ENCODE assay signal across 18 mouse cellular contexts in genomic region chr11:78766069-78766830, GRCm38 (mm10). TPM values are rescaled to one million over a fixed set of nuclear protein-coding genes. Genes with fewer than 3 reads are reported as not detected.
A peak's percentile ranks its signal among the peaks of the same experiment; 100 is the strongest.
DNase-seq lines count a peak whose midpoint lies in the region; ATAC-seq and TF ChIP-seq lines count a peak whose summit lies in the region.
"Had no signal": no experiment of that assay in that cellular context is flagged by ENCODE, and none has a peak within 500 bp of the region (broad histone marks: within the 10 kb centered on the region; RNA-seq: fewer than 3 reads in every experiment).

No protein-coding gene starts in this region.

- no peak for TF ChIP-seq RAD21 in MEL (IDR thresholded peaks at IDR 0.05; ENCODE audit: low read depth, low read length)

- H3K79me2 ChIP-seq in MEL (ENCODE audit: control insufficient read depth, insufficient read depth, low read length, poor library complexity) = no peaks in the 10 kb centered on the region; the same call in 1 of the 2 replicates

- WGBS in thymus, adult 2 months = 13% methylated on average over 6 of the region's 6 CpGs
- WGBS in midbrain, embryonic 13.5 days = 88% methylated on average over 6 of the region's 6 CpGs

- H3K27me3 ChIP-seq in thymus, adult 2 months (ENCODE audit: control insufficient read depth, insufficient read depth, low read length) = no peaks in the 10 kb centered on the region
- H3K27me3 ChIP-seq in MEL (ENCODE audit: control insufficient read depth in 1 of 2, insufficient read depth in 2 of 2, low read length in 2 of 2) = no peaks in the 10 kb centered on the region
- peaks cover 3% of the 10 kb centered on the region; the same call in 1 of the 2 replicates for H3K27me3 ChIP-seq in midbrain, embryonic 13.5 days
- H3K27me3 ChIP-seq: embryonic facial prominence, embryonic 13.5 days; heart, embryonic 12.5 days; hindbrain, embryonic 15.5 days had no signal

- no peak for TF ChIP-seq POLR2A in thymus, adult 2 months (IDR thresholded peaks at IDR 0.05; ENCODE audit: control insufficient read depth, extremely low read depth, insufficient read depth, low read length, poor library complexity)
- no peak for TF ChIP-seq POLR2A in MEL (IDR thresholded peaks at IDR 0.05; ENCODE audit: control insufficient read depth in 1 of 2, insufficient read depth in 1 of 2, low read depth in 1 of 2, low read length in 2 of 2, poor library complexity in 1 of 2)

- H3K9me3 ChIP-seq in MEL (replicated peaks; ENCODE audit: insufficient read depth, low read length) = no peaks in the 10 kb centered on the region
- H3K9me3 ChIP-seq in midbrain, embryonic 13.5 days = no peaks in the 10 kb centered on the region
- H3K9me3 ChIP-seq: embryonic facial prominence, embryonic 13.5 days; forebrain, embryonic 12.5 days; heart, embryonic 12.5 days; hindbrain, embryonic 10.5 days; hindbrain, embryonic 15.5 days had no signal

- no peaks in the 10 kb centered on the region for H3K36me3 ChIP-seq in thymus, adult 2 months (ENCODE audit: control insufficient read depth, insufficient read depth, low read length)
- peaks cover 0 to 15% of the 10 kb centered on the region in 2 experiments; a peak in 2 of 4 replicates for H3K36me3 ChIP-seq in MEL (ENCODE audit: control insufficient read depth in 1 of 2, insufficient read depth in 2 of 2, low read length in 2 of 2)
- no peaks in the 10 kb centered on the region for H3K36me3 ChIP-seq in midbrain, embryonic 13.5 days
- H3K36me3 ChIP-seq: embryonic facial prominence, embryonic 13.5 days; forebrain, embryonic 12.5 days; heart, embryonic 12.5 days; hindbrain, embryonic 10.5 days; hindbrain, embryonic 15.5 days had no signal

- no peak overlapping the region for H3K9ac ChIP-seq in MEL (ENCODE audit: control insufficient read depth, low read depth, low read length, poor library complexity, severe bottlenecking)
- H3K9ac ChIP-seq in midbrain, embryonic 13.5 days (replicated peaks) = no peak overlapping the region
- H3K9ac ChIP-seq: embryonic facial prominence, embryonic 13.5 days; forebrain, embryonic 12.5 days; heart, embryonic 12.5 days; hindbrain, embryonic 15.5 days had no signal

- H3K4me1 ChIP-seq in thymus, adult 2 months (replicated peaks; ENCODE audit: control insufficient read depth, insufficient read depth, low read length) = peaks cover 19% of the 10 kb centered on the region
- peaks cover 22 to 29% of the 10 kb centered on the region in 2 experiments for H3K4me1 ChIP-seq in MEL (ENCODE audit: control insufficient read depth in 1 of 2, insufficient read depth in 2 of 2, low read length in 2 of 2)
- H3K4me1 ChIP-seq in midbrain, embryonic 13.5 days (replicated peaks) = peaks cover 27% of the 10 kb centered on the region
- H3K4me1 ChIP-seq: embryonic facial prominence, embryonic 13.5 days had no signal

- 0 out of 4 replicates have a peak, but pooled peaks of 1 of the 2 experiments have one; percentile 13 for TF ChIP-seq EP300 in MEL (IDR thresholded peaks at IDR 0.05; ENCODE audit: low read depth in 1 of 2, low read length in 2 of 2)

- no peak overlapping the region for H3K27ac ChIP-seq in thymus, adult 2 months (ENCODE audit: control insufficient read depth, insufficient read depth, low read length)
- no peak overlapping the region for H3K27ac ChIP-seq in MEL (ENCODE audit: control insufficient read depth, low read depth, low read length)
- no peak overlapping the region for H3K27ac ChIP-seq in midbrain, embryonic 13.5 days
- H3K27ac ChIP-seq: embryonic facial prominence, embryonic 13.5 days; forebrain, embryonic 12.5 days; hindbrain, embryonic 10.5 days; hindbrain, embryonic 15.5 days had no signal

- peak; percentile 10 for ATAC-seq in inflammation-experienced regulatory T-cells, adult 6 months
- ATAC-seq in midbrain, embryonic 13.5 days = no peak
- ATAC-seq: forebrain, embryonic 16.5 days had no signal

- TF ChIP-seq CTCF in thymus, adult 2 months (IDR thresholded peaks at IDR 0.05; ENCODE audit: borderline replicate concordance, control insufficient read depth, extremely low read depth, insufficient read depth, low read length, poor library complexity) = no peak
- TF ChIP-seq CTCF in MEL (IDR thresholded peaks at IDR 0.05 in 2 of 3, conservative IDR thresholded peaks at IDR 0.05 in 1 of 3; ENCODE audit: control insufficient read depth in 1 of 3, insufficient read depth in 1 of 3, low read depth in 2 of 3, low read length in 3 of 3, poor library complexity in 1 of 3, severe bottlenecking in 1 of 3) = no peak

- H3K4me3 ChIP-seq in thymus, adult 2 months (ENCODE audit: control insufficient read depth, insufficient read depth, low read length) = no peak overlapping the region
- no peak overlapping the region for H3K4me3 ChIP-seq in MEL (ENCODE audit: control insufficient read depth in 1 of 2, insufficient read depth in 1 of 2, low read depth in 2 of 2, low read length in 2 of 2)
- H3K4me3 ChIP-seq in midbrain, embryonic 13.5 days (replicated peaks) = no peak overlapping the region
- H3K4me3 ChIP-seq: embryonic facial prominence, embryonic 13.5 days; forebrain, embryonic 12.5 days; heart, embryonic 12.5 days; hindbrain, embryonic 10.5 days; hindbrain, embryonic 15.5 days had no signal

- peak; percentile 5 for DNase-seq in thymus, postnatal 25 days
- DNase-seq in thymus, adult 2 months = no peak
- DNase-seq in MEL (ENCODE audit: low read depth, low spot score) = peak; percentile 48
- no peak for DNase-seq in frontal cortex, adult 2 months (ENCODE audit: extremely low spot score in 1 of 2, low spot score in 1 of 2)
- no peak for DNase-seq in right cerebral cortex, adult 18-20 months
- DNase-seq: adrenal gland, postnatal 25 days; cerebellum, adult 18-20 months; cerebellum, adult 9-11 months; cerebellum, postnatal 36 days; gastrocnemius, postnatal 25 days had no signal

- no peak overlapping the region for H3K4me2 ChIP-seq in midbrain, embryonic 13.5 days (replicated peaks)
- H3K4me2 ChIP-seq: embryonic facial prominence, embryonic 13.5 days; forebrain, embryonic 12.5 days; heart, embryonic 12.5 days; hindbrain, embryonic 15.5 days had no signal

TF ChIP-seq in MEL, 35 proteins besides CTCF, POLR2A, EP300 and RAD21 (continues in another document):
- TF ChIP-seq SIN3A (IDR thresholded peaks at IDR 0.05; ENCODE audit: low read length) = no peak
- no peak for TF ChIP-seq CHD1 (IDR thresholded peaks at IDR 0.05; ENCODE audit: low read depth, low read length)
- no peak for TF ChIP-seq ZKSCAN1 (IDR thresholded peaks at IDR 0.05; ENCODE audit: low read depth, low read length)
- TF ChIP-seq TAL1 (IDR thresholded peaks at IDR 0.05; ENCODE audit: low read length) = no peak
- peak; percentile 13; the same call in 1 of the 2 replicates for TF ChIP-seq RCOR1 (IDR thresholded peaks at IDR 0.05; ENCODE audit: low read depth, low read length)
- no peak for TF ChIP-seq GABPA (IDR thresholded peaks at IDR 0.05; ENCODE audit: low read depth, low read length)
- no peak for TF ChIP-seq E2F4 (IDR thresholded peaks at IDR 0.05; ENCODE audit: borderline replicate concordance, low read depth, low read length)
- TF ChIP-seq HCFC1 (IDR thresholded peaks at IDR 0.05; ENCODE audit: low read depth, low read length) = no peak
- no peak for TF ChIP-seq ETS1 (IDR thresholded peaks at IDR 0.05; ENCODE audit: low read depth, low read length)
- TF ChIP-seq MYC (IDR thresholded peaks at IDR 0.05; ENCODE audit: low read depth, low read length) = 0 out of 2 replicates have a peak, but pooled peaks have one; percentile 19
- no peak for TF ChIP-seq CHD2 (IDR thresholded peaks at IDR 0.05; ENCODE audit: low read length)
- no peak for TF ChIP-seq MYB (IDR thresholded peaks at IDR 0.05; ENCODE audit: low read depth, low read length)
- TF ChIP-seq ZC3H11A (IDR thresholded peaks at IDR 0.05; ENCODE audit: low read depth, low read length) = peak; percentile 3; the same call in 1 of the 2 replicates
- TF ChIP-seq ZMIZ1 (IDR thresholded peaks at IDR 0.05; ENCODE audit: low read depth, low read length) = no peak
- TF ChIP-seq USF2 (IDR thresholded peaks at IDR 0.05; ENCODE audit: borderline replicate concordance in 1 of 2, insufficient read depth in 1 of 2, low read depth in 1 of 2, low read length in 2 of 2) = no peak
- no peak for TF ChIP-seq MAZ (IDR thresholded peaks at IDR 0.05; ENCODE audit: low read depth, low read length)
- no peak for TF ChIP-seq MXI1 (IDR thresholded peaks at IDR 0.05; ENCODE audit: low read depth, low read length)
- peak; percentile 39; the same call in 1 of the 2 replicates for TF ChIP-seq MAX (IDR thresholded peaks at IDR 0.05; ENCODE audit: low read length)
- TF ChIP-seq MAFK (IDR thresholded peaks at IDR 0.05; ENCODE audit: borderline replicate concordance, low read depth, low read length) = no peak
- TF ChIP-seq POLR2AphosphoS2 (IDR thresholded peaks at IDR 0.05; ENCODE audit: low read length) = no peak
- TF ChIP-seq KAT2A (conservative IDR thresholded peaks at IDR 0.05; ENCODE audit: low read depth, low read length) = no peak
- TF ChIP-seq NELFE (IDR thresholded peaks at IDR 0.05; ENCODE audit: low read depth, low read length) = no peak
- peak; percentile 93 for TF ChIP-seq GATA1 (IDR thresholded peaks at IDR 0.05; ENCODE audit: low read depth, low read length)
- no peak for TF ChIP-seq SMC3 (IDR thresholded peaks at IDR 0.05; ENCODE audit: low read depth, low read length)
- TF ChIP-seq USF1 (IDR thresholded peaks at IDR 0.05; ENCODE audit: low read depth, low read length) = no peak
- TF ChIP-seq JUND (IDR thresholded peaks at IDR 0.05; ENCODE audit: low read depth, low read length) = no peak
- TF ChIP-seq MEF2A (IDR thresholded peaks at IDR 0.05; ENCODE audit: extremely low read depth, insufficient replicate concordance, low read depth, low read length, poor library complexity, severe bottlenecking) = no peak
- TF ChIP-seq POLR2AphosphoS5 (IDR thresholded peaks at IDR 0.05; ENCODE audit: borderline replicate concordance, low read depth, low read length) = no peak
- no peak for TF ChIP-seq ELF1 (IDR thresholded peaks at IDR 0.05; ENCODE audit: low read depth, low read length)
- no peak for TF ChIP-seq ZNF384 (IDR thresholded peaks at IDR 0.05; ENCODE audit: low read depth, low read length)
- no peak for TF ChIP-seq TCF12 (IDR thresholded peaks at IDR 0.05; ENCODE audit: low read depth, low read length)

RNA-seq across cellular contexts. Expression of gene Ccnq, which starts 14.7 kb away (rescaled TPM):
- 75.6 and 78.7 TPM in 2 replicates for polyA plus RNA-seq in thymus, adult 2 months (2012; rRNA removed)
- 74.1 and 77.5 TPM in 2 replicates for total RNA-seq in MEL (2012; rRNA removed)
- polyA plus RNA-seq in MEL (2012; ENCODE audit: insufficient read depth in 1 of 2, insufficient read length in 2 of 2, low read depth in 1 of 2, low replicate concordance in 2 of 2, missing spikeins in 1 of 2) = 10 to 100 TPM in 1 of 2 experiments, not detected in 1; 80.5 TPM
- polyA plus RNA-seq in inflammation-experienced regulatory T-cells, adult 6 months (2017; shearing (Covaris generic)) = 10 to 100 TPM; 32.5 to 41.1 (median 38.2) TPM
- polyA plus RNA-seq in frontal cortex, adult 2 months (2012; rRNA removed) = 28.8 and 34.8 TPM in 2 replicates
- polyA plus RNA-seq in midbrain, embryonic 13.5 days (2015; fragmentation: Nextera tagmentation; extraction: Ambion mirVana) = 33.2 and 34.3 TPM in 2 replicates

Comparison
In these comparisons a context has a peak if more than half of its experiments do, and no peak if none do; other contexts are left out.
1. DNase-seq: peak in thymus, postnatal 25 days (single experiment) and MEL (single experiment); none in thymus, adult 2 months (single experiment), frontal cortex, adult 2 months (0 of 2) and right cerebral cortex, adult 18-20 months (single experiment).